Mouse (Mus musculus) small intestine, adult 2 months (tissue): ENCODE data around the gene Amz2. TPM values are rescaled to one million over a fixed set of nuclear protein-coding genes. Genes with fewer than 3 reads are reported as not detected.

Experiments
- H3K27ac ChIP-seq: fragments of 200-500 bp; 2 replicates; pipeline ENCODE4 v1.5.1; 2012; ENCODE audit warnings: low read depth, low read length, control low read depth, inconsistent platforms; ENCODE audit not compliant: insufficient read depth
- H3K27me3 ChIP-seq: fragments of 200-500 bp; 2 replicates; pipeline ENCODE4 v1.6.1; 2012; ENCODE audit warnings: mild to moderate bottlenecking, moderate library complexity, low read length, inconsistent platforms; ENCODE audit not compliant: control insufficient read depth, insufficient read depth
- H3K36me3 ChIP-seq: fragments of 200-500 bp; 2 replicates; pipeline ENCODE4 v1.6.1; 2012; ENCODE audit warnings: mild to moderate bottlenecking, low read length, control low read depth, inconsistent platforms; ENCODE audit not compliant: control insufficient read depth, insufficient read depth
- H3K4me1 ChIP-seq: fragments of 200-500 bp; 2 replicates; pipeline ENCODE4 v1.6.1; 2012; ENCODE audit warnings: low read length, inconsistent platforms, mixed read lengths; ENCODE audit not compliant: control insufficient read depth, insufficient read depth, insufficient read length
- H3K4me3 ChIP-seq: fragments of 200-500 bp; 2 replicates; pipeline ENCODE4 v1.5.1; 2012; ENCODE audit warnings: low read depth, mild to moderate bottlenecking, control low read depth, inconsistent platforms, low read length, moderate library complexity
- CTCF ChIP-seq: fragments of 200-500 bp; IDR thresholded peaks from 2 replicates; pipeline ENCODE4 v1.5.1; 2012; ENCODE audit warnings: low read depth, mild to moderate bottlenecking, control low read depth, inconsistent platforms, low read length, moderate library complexity, mixed read lengths; ENCODE audit not compliant: insufficient replicate concordance, insufficient read length; ENCODE audit errors: extremely low read depth
- POLR2A ChIP-seq: fragments of 200-500 bp; IDR thresholded peaks from 2 replicates; pipeline ENCODE4 v1.6.1; 2012; ENCODE audit warnings: low read depth, mild to moderate bottlenecking, control low read depth, inconsistent platforms, low read length, moderate library complexity
- WGBS: fragments of 180-500 bp; shearing (Covaris S2); methylation state at CpG from one replicate; pipeline ENCODE4 v1.1.7; 2018; 5-methylcytosine and 5-hydroxymethylcytosine counted together
- polyA plus RNA-seq: library from polyadenylated mRNA; depleted of rRNA; stranded (reverse); fragments of >200 nt; gene quantifications from 2 replicates; pipeline ENCODE4 v1.2.3, GENCODE M21; 2012

Gene Amz2
- polyA plus RNA-seq, 1 experiment: 10.5 TPM

GRCm38 (mm10) chr11:109422263-109422662, 3.5 kb upstream of the Amz2 start:
- Histone ChIP-seq H3K36me3 (no peaks in the 10 kb centered on the region), H3K4me1 (peaks cover 7% of the 10 kb centered on the region), H3K27ac (no peak overlapping the region), H3K4me3 (no peak overlapping the region), H3K27me3 (no peaks in the 10 kb centered on the region)
- TF ChIP-seq CTCF (no peak), POLR2A (no peak)
- 98% methylated on average over 4 of the region's 4 CpGs for WGBS

GRCm38 (mm10) chr11:109423294-109423693, 2.5 kb upstream of the Amz2 start:
- WGBS: 19% methylated on average over 1 of the region's 1 CpGs
- H3K4me1 ChIP-seq: peaks cover 7% of the 10 kb centered on the region
- TF ChIP-seq POLR2A: no peak
- TF ChIP-seq CTCF: no peak

DNA sequence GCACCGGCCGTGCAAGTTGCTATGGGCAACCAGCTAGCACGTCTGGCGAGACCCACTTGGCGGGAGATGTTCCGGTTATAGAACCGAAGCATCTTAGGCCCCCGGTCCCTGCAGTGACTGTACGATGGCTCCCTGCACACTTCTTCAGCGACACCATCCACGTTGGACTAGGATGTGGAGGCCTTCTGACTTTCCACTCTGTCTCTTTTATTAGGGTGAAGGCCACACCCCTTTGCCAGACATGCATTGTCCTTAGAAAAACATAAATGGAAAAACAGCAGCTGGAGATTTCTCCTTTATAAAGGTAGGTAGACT, 483 bp downstream of the Amz2 start:
- under 1% methylated on average over 11 of the region's 11 CpGs for WGBS
- peaks cover 7% of the 10 kb centered on the region for H3K36me3 ChIP-seq

More at GRCm38 (mm10) chr11:109423294-109423693, 2.5 kb upstream of the Amz2 start:
- Histone ChIP-seq H3K27ac (no peak overlapping the region), H3K36me3 (no peaks in the 10 kb centered on the region; the same call in 1 of the 2 replicates), H3K27me3 (no peaks in the 10 kb centered on the region), H3K4me3 (no peak overlapping the region)

DNA sequence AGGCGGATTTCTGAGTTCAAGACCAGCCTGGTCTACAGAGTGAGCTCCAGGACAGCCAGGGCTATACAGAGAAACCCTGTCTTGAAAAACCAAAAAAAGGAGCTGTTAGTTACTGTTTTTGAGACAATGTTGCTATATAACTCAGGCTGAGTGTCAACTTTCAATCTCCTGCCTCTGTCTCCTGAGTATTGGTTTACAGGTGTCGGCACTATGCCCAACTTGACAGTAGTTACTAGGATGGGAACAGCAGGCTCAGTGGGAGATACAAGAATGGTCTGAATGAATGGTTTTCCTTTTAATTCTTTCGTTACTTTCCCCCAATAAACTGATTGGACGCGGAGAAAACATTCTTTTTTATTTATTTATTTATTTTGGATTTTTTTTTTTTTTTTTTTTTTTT, 1.6 kb downstream of the Amz2 start:
- Histone ChIP-seq H3K27me3 (no peaks in the 10 kb centered on the region), H3K4me1 (peaks cover 6% of the 10 kb centered on the region; the same call in 1 of the 2 replicates), H3K27ac (no peak overlapping the region), H3K4me3 (no peak overlapping the region), H3K36me3 (peaks cover 7% of the 10 kb centered on the region)
- no peak for TF ChIP-seq POLR2A
- no peak for TF ChIP-seq CTCF
- WGBS: 95% methylated on average over 5 of the region's 5 CpGs

More for the DNA sequence above, 483 bp downstream of the Amz2 start:
- H3K4me3 ChIP-seq: peak overlapping the region; percentile 68
- H3K27me3 ChIP-seq: no peaks in the 10 kb centered on the region
- peaks cover 3% of the 10 kb centered on the region; the same call in 1 of the 2 replicates for H3K4me1 ChIP-seq
- TF ChIP-seq POLR2A (no peak), CTCF (no peak)
- H3K27ac ChIP-seq: peak overlapping the region; percentile 53

GRCm38 (mm10) chr11:109434233-109434798, 8.6 kb downstream of the Amz2 start:
- WGBS: 86% methylated on average over 16 of the region's 16 CpGs
- H3K36me3 ChIP-seq: peaks cover 20% of the 10 kb centered on the region
- TF ChIP-seq CTCF (no peak), POLR2A (no peak)
- H3K27ac ChIP-seq: no peak overlapping the region
- H3K4me3 ChIP-seq: no peak overlapping the region
- H3K4me1 ChIP-seq: peaks cover 5% of the 10 kb centered on the region; the same call in 1 of the 2 replicates
- H3K27me3 ChIP-seq: no peaks in the 10 kb centered on the region

DNA sequence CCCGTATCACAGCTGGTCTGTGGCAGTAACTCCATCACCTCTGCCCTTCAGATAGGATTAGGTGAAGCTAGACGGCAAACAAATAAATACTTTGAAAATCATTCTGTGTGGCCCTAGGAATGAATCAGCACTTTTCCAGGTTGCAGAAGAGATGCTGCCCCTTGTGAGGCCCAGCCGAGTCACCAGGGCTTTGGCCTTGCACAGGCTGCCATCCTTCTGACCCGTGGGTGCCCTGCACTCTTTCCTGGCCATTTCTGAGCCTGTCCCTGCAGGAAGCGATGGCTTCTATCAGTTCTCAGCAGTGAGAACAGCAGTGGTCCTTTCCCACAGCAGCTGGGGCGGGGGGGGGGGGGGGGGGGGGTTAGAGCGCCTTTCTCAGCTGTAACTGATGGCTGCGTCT, 11.1 kb downstream of the Amz2 start:
- TF ChIP-seq CTCF: no peak
- TF ChIP-seq POLR2A: no peak
- Histone ChIP-seq H3K4me1 (peaks cover 2% of the 10 kb centered on the region; the same call in 1 of the 2 replicates), H3K36me3 (peaks cover 13% of the 10 kb centered on the region), H3K4me3 (no peak overlapping the region), H3K27me3 (no peaks in the 10 kb centered on the region), H3K27ac (no peak overlapping the region)
- WGBS: 82% methylated on average over 8 of the region's 8 CpGs

GRCm38 (mm10) chr11:109439209-109439608, 13.5 kb downstream of the Amz2 start:
- Histone ChIP-seq H3K4me1 (no peaks in the 10 kb centered on the region; the same call in 1 of the 2 replicates), H3K27ac (no peak overlapping the region), H3K36me3 (peaks cover 10% of the 10 kb centered on the region), H3K4me3 (no peak overlapping the region), H3K27me3 (no peaks in the 10 kb centered on the region)
- 27% methylated on average over 5 of the region's 5 CpGs for WGBS
- TF ChIP-seq CTCF (no peak), POLR2A (no peak)

DNA sequence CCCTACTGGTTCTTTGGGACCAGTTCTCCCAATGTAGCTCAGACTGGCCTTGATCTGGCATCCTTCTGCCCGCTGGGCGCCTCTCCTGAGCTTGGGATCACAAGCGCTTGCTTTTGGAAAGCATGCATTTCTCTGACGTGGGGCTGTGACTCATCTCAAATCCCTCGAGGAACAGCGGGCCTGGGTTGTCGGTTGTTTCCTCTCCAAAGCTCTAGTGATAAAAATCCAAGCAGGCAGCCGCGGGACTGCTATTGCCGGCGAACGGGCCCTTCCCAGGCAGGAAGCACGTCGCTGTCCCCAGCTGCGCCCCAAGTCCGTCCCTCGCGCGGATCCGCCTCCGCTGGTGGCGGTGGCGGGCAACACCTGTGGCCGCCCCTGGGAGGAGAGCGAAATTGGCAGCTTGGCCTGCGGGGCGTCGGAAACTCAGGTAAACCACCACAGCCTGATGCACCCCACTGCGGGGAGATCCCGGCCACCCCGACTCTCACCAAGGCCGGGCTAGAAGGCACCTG, 14.1 kb downstream of the Amz2 start:
- H3K4me1 ChIP-seq: no peaks in the 10 kb centered on the region; the same call in 1 of the 2 replicates

More for the DNA sequence above, 14.1 kb downstream of the Amz2 start:
- under 1% methylated on average over 32 of the region's 32 CpGs for WGBS
- Histone ChIP-seq H3K27me3 (no peaks in the 10 kb centered on the region), H3K36me3 (peaks cover 6% of the 10 kb centered on the region), H3K4me3 (peak overlapping the region; percentile 81), H3K27ac (peak overlapping the region; percentile 50; the same call in 1 of the 2 replicates)
- TF ChIP-seq POLR2A (no peak), CTCF (no peak)
